28 mouse cellular contexts compared by ENCODE assay signal in genomic region chr1:174637564-174638085, GRCm38 (mm10).
A peak's percentile ranks its signal among the peaks of the same experiment; 100 is the strongest.
DNase-seq lines count a peak whose midpoint lies in the region; ATAC-seq lines count a peak whose summit lies in the region.
"Had no signal": no experiment of that assay in that cellular context is flagged by ENCODE, and none has a peak within 500 bp of the region (broad histone marks: within the 10 kb centered on the region; RNA-seq: fewer than 3 reads in every experiment).

No protein-coding gene starts in this region.

- H3K36me3 ChIP-seq in hindbrain, embryonic 15.5 days, result no peaks in the 10 kb centered on the region
- no peaks in the 10 kb centered on the region for H3K36me3 ChIP-seq in hindbrain, embryonic 12.5 days
- no peaks in the 10 kb centered on the region for H3K36me3 ChIP-seq in neural tube, embryonic 14.5 days (ENCODE audit: control insufficient read depth, insufficient read depth, low read length)
- H3K36me3 ChIP-seq in forebrain, embryonic 16.5 days (ENCODE audit: control insufficient read depth, insufficient read depth), result no peaks in the 10 kb centered on the region
- H3K36me3 ChIP-seq: embryonic facial prominence, embryonic 12.5 days; hindbrain, embryonic 13.5 days; kidney, embryonic 15.5 days; liver, embryonic 12.5 days; neural tube, embryonic 12.5 days; stomach, embryonic 15.5 days had no signal

- no peak overlapping the region for H3K4me2 ChIP-seq in hindbrain, embryonic 15.5 days
- no peak overlapping the region for H3K4me2 ChIP-seq in hindbrain, embryonic 12.5 days (replicated peaks)
- H3K4me2 ChIP-seq in neural tube, embryonic 14.5 days (ENCODE audit: low read depth, low read length), result no peak overlapping the region
- no peak overlapping the region for H3K4me2 ChIP-seq in forebrain, embryonic 16.5 days (ENCODE audit: low read length)
- H3K4me2 ChIP-seq: embryonic facial prominence, embryonic 12.5 days; hindbrain, embryonic 13.5 days; kidney, embryonic 15.5 days; liver, embryonic 12.5 days; midbrain, embryonic 12.5 days; neural tube, embryonic 12.5 days; stomach, embryonic 15.5 days had no signal

- 57% methylated on average over 6 of the region's 6 CpGs for WGBS in hindbrain, embryonic 15.5 days
- 58% methylated on average over 6 of the region's 6 CpGs for WGBS in hindbrain, embryonic 12.5 days
- WGBS in neural tube, embryonic 14.5 days, result 52% methylated on average over 6 of the region's 6 CpGs
- 28% methylated on average over 6 of the region's 6 CpGs for WGBS in forebrain, embryonic 16.5 days

- no peak overlapping the region for H3K4me3 ChIP-seq in hindbrain, embryonic 15.5 days
- no peak overlapping the region for H3K4me3 ChIP-seq in hindbrain, embryonic 12.5 days
- H3K4me3 ChIP-seq in neural tube, embryonic 14.5 days (ENCODE audit: low read depth, low read length), result no peak overlapping the region
- no peak overlapping the region for H3K4me3 ChIP-seq in forebrain, embryonic 16.5 days (replicated peaks; ENCODE audit: low read length)
- H3K4me3 ChIP-seq: embryonic facial prominence, embryonic 12.5 days; hindbrain, embryonic 13.5 days; kidney, embryonic 15.5 days; left cerebral cortex, adult 2 months; liver, embryonic 12.5 days; megakaryocyte, embryonic 14.5 days; midbrain, embryonic 12.5 days; neural tube, embryonic 12.5 days; stomach, embryonic 15.5 days had no signal

- no peak overlapping the region for H3K9ac ChIP-seq in hindbrain, embryonic 15.5 days
- no peak overlapping the region for H3K9ac ChIP-seq in hindbrain, embryonic 12.5 days
- no peak overlapping the region for H3K9ac ChIP-seq in neural tube, embryonic 14.5 days (replicated peaks; ENCODE audit: low read depth, low read length)
- no peak overlapping the region for H3K9ac ChIP-seq in forebrain, embryonic 16.5 days (replicated peaks; ENCODE audit: low read depth, low read length)
- H3K9ac ChIP-seq: embryonic facial prominence, embryonic 12.5 days; hindbrain, embryonic 13.5 days; kidney, embryonic 15.5 days; liver, embryonic 12.5 days; midbrain, embryonic 12.5 days; neural tube, embryonic 12.5 days; stomach, embryonic 15.5 days had no signal

- no peak overlapping the region for H3K27ac ChIP-seq in hindbrain, embryonic 15.5 days (replicated peaks)
- H3K27ac ChIP-seq in hindbrain, embryonic 12.5 days, result no peak overlapping the region
- no peak overlapping the region for H3K27ac ChIP-seq in neural tube, embryonic 14.5 days (ENCODE audit: low read depth, low read length)
- H3K27ac ChIP-seq in forebrain, embryonic 16.5 days (ENCODE audit: low read length), result no peak overlapping the region
- H3K27ac ChIP-seq: embryonic facial prominence, embryonic 12.5 days; hindbrain, embryonic 13.5 days; kidney, embryonic 15.5 days; left cerebral cortex, adult 2 months; liver, embryonic 12.5 days; midbrain, embryonic 12.5 days; neural tube, embryonic 12.5 days; stomach, embryonic 15.5 days had no signal

- H3K9me3 ChIP-seq in hindbrain, embryonic 15.5 days, result no peaks in the 10 kb centered on the region
- no peaks in the 10 kb centered on the region for H3K9me3 ChIP-seq in hindbrain, embryonic 12.5 days (replicated peaks)
- H3K9me3 ChIP-seq in neural tube, embryonic 14.5 days (ENCODE audit: control insufficient read depth, low read length), result no peaks in the 10 kb centered on the region
- no peaks in the 10 kb centered on the region for H3K9me3 ChIP-seq in forebrain, embryonic 16.5 days (ENCODE audit: control insufficient read depth, low read length)
- H3K9me3 ChIP-seq: embryonic facial prominence, embryonic 12.5 days; hindbrain, embryonic 13.5 days; kidney, embryonic 15.5 days; liver, embryonic 12.5 days; megakaryocyte, embryonic 14.5 days; midbrain, embryonic 12.5 days; neural tube, embryonic 12.5 days; stomach, embryonic 15.5 days had no signal

- H3K4me1 ChIP-seq in hindbrain, embryonic 15.5 days (replicated peaks), result no peaks in the 10 kb centered on the region
- no peaks in the 10 kb centered on the region for H3K4me1 ChIP-seq in hindbrain, embryonic 12.5 days
- H3K4me1 ChIP-seq in neural tube, embryonic 14.5 days (ENCODE audit: control insufficient read depth, insufficient read depth, low read length), result no peaks in the 10 kb centered on the region
- H3K4me1 ChIP-seq in forebrain, embryonic 16.5 days (replicated peaks; ENCODE audit: control insufficient read depth, insufficient read depth, low read length), result no peaks in the 10 kb centered on the region; the same call in 1 of the 2 replicates
- H3K4me1 ChIP-seq: embryonic facial prominence, embryonic 12.5 days; hindbrain, embryonic 13.5 days; kidney, embryonic 15.5 days; liver, embryonic 12.5 days; megakaryocyte, embryonic 14.5 days; midbrain, embryonic 12.5 days; neural tube, embryonic 12.5 days; stomach, embryonic 15.5 days had no signal

- H3K27me3 ChIP-seq in hindbrain, embryonic 15.5 days, result no peaks in the 10 kb centered on the region
- H3K27me3 ChIP-seq in hindbrain, embryonic 12.5 days, result no peaks in the 10 kb centered on the region
- H3K27me3 ChIP-seq in neural tube, embryonic 14.5 days (ENCODE audit: control insufficient read depth, insufficient read depth, low read length), result no peaks in the 10 kb centered on the region
- no peaks in the 10 kb centered on the region for H3K27me3 ChIP-seq in forebrain, embryonic 16.5 days (replicated peaks; ENCODE audit: control insufficient read depth, insufficient read depth, low read length)
- H3K27me3 ChIP-seq: embryonic facial prominence, embryonic 12.5 days; hindbrain, embryonic 13.5 days; kidney, embryonic 15.5 days; liver, embryonic 12.5 days; megakaryocyte, embryonic 14.5 days; midbrain, embryonic 12.5 days; neural tube, embryonic 12.5 days; stomach, embryonic 15.5 days had no signal

- ATAC-seq in hindbrain, embryonic 15.5 days (ENCODE audit: low FRiP score, low read depth), result 0 out of 2 replicates have a peak, but pooled peaks have one; percentile 38
- ATAC-seq in hindbrain, embryonic 12.5 days (ENCODE audit: low FRiP score), result no peak
- ATAC-seq in neural tube, embryonic 14.5 days (ENCODE audit: low read depth), result peak; percentile 21; the same call in 1 of the 2 replicates
- 0 out of 2 replicates have a peak, but pooled peaks have one; percentile 20 for ATAC-seq in forebrain, embryonic 16.5 days
- no peak for ATAC-seq in granulocyte monocyte progenitor cell, adult 5-6 weeks (replicated peaks; ENCODE audit: poor library complexity, severe bottlenecking)
- ATAC-seq: CD4-positive, CD25-positive, alpha-beta regulatory T cell, adult 4 months; inflammation-experienced regulatory T-cells, adult 6 months; liver, embryonic 12.5 days; lung, postnatal 0 days had no signal

- DNase-seq in neural tube, embryonic 10.5 days (ENCODE audit: extremely low spot score, low spot score), result no peak
- DNase-seq in layer of hippocampus, postnatal 10 days (ENCODE audit: low spot score in 2 of 2), result no peak
- DNase-seq: adrenal gland, postnatal 25 days; cerebellum, adult 8-10 months; embryo, embryonic 11 days; heart, postnatal 14 days; kidney, adult 18-20 months; kidney, postnatal 25 days; lung, adult 18-20 months; lung, postnatal 4 days; right cerebral cortex, postnatal 25 days had no signal

Comparison
In these comparisons a context has a peak if more than half of its experiments do, and no peak if none do; other contexts are left out.
1. ATAC-seq: peak in hindbrain, embryonic 15.5 days (single experiment), neural tube, embryonic 14.5 days (single experiment) and forebrain, embryonic 16.5 days (single experiment); none in hindbrain, embryonic 12.5 days (single experiment) and granulocyte monocyte progenitor cell, adult 5-6 weeks (single experiment).